Mouse (Mus musculus): Measurements from ENCODE around the gene Ovol1.

- TF ChIP-seq CTCF (IDR thresholded peaks at IDR 0.05; ENCODE audit: low read depth, low read length) (no peak), TAL1 (conservative IDR thresholded peaks at IDR 0.05; ENCODE audit: low read depth, low read length) (no peak), POLR2AphosphoS5 (IDR thresholded peaks at IDR 0.05; ENCODE audit: insufficient replicate concordance, low read depth, low read length) (no peak)
Observed at GRCm38 (mm10) chr19:5558770-5559169, 1.7 kb downstream of the Ovol1 start.
